Mouse (Mus musculus): ENCODE data around the gene Amigo3.

DNA sequence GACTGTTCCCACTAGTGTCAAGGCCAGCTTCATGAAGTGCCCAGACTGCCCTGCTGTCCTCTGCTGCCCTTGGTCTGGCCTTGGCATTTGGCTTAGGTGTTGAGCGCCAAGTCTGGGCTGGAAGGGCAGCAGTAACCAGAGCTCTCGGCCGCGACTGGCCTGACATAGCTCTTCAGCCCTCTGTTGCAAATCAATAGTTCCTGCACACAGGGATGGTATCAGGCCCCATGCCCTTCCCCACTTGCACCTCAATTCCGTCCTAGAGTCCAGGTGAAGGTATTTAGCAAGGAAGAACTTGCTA lies 4.3 kb downstream of the Amigo3 start:
- TF ChIP-seq POLR2A (IDR thresholded peaks at IDR 0.05; ENCODE audit: borderline replicate concordance, extremely low read depth, low read depth, low read length) (no peak), CTCF (IDR thresholded peaks at IDR 0.05; ENCODE audit: insufficient read depth, low read length) (no peak)
